Mouse (Mus musculus) naive thymus-derived CD4-positive, alpha-beta T cell, adult 2 months (primary cell): Measurements from ENCODE around the gene Appbp2.
A peak's percentile ranks its signal among the peaks of the same experiment; 100 is the strongest.

Source experiments
- DNase-seq: peaks from one replicate; pipeline ENCODE4 v3.0.0-alpha.2; 2011; ENCODE audit warnings: low read depth

Gene Appbp2

DNA sequence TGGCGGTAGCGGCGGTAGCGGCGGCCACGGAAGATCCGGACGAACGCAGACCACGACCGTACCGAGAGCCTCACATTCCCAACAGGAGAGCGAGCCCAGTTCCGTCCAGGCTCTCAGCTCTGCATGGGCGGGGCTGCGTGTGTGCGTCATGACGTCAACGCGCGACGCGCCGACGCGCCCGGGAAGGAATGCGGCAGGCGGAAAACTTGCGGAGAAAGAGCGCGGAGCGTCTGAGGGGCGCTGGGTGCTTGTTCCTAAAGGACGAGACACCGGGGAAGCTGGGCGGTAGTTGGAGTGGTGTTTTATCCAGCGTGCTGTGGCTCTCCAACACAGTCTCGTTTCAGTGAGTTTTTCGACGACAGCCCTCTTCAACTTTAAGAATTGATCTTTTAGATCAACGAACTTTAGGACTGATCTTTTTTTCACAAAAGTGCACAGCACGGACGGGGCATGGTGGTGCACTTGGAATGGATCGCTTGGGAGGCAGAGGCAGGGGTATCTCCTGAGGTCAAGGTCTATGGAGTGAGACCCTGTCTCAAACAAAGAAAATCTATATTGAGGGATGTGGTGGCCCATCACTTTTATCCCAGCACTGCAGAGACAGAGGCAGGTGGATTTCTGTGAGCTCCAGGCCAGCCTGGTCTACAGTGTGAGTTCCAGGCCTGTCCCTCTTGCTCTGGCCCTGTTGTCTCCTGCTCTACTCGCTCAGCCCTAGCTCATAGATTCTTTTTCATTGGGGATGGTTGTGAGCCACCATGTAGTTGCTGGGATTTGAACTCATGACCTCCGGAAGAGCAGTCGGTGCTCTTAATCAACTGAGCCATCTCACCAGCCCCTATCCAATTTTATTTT lies at the start of gene Appbp2:
Gene Appbp2, minus strand, starts transcription at position 141 of the 852 bp plus-strand sequence.
- DNase-seq, result peak; percentile 94

- DNase-seq, result no peak
Measured at GRCm38 (mm10) chr11:85281219-85281878, 46.4 kb upstream of the Appbp2 start.

DNA sequence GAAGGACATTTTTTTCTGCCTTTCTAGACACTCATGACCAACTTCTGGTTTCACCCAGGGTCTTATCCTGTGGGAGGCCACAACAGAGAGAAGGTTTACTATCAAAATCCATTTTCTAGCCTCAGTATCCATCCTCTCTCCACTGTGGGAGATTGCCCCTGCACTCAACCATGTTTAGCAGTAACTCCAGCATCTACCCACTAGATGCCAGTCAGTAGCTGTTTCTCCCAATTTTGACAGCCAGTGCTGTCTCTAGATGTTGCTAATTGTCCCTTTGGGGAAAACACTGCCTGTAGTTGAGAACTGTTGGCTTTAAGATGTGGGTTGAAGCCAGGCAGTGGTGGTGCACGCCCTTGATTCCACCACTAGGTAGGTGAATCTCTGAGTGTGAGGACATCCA lies 43.2 kb upstream of the Appbp2 start:
- DNase-seq, result no peak

GRCm38 (mm10) chr11:85277609-85278008 lies 42.7 kb upstream of the Appbp2 start:
- no peak for DNase-seq

DNA sequence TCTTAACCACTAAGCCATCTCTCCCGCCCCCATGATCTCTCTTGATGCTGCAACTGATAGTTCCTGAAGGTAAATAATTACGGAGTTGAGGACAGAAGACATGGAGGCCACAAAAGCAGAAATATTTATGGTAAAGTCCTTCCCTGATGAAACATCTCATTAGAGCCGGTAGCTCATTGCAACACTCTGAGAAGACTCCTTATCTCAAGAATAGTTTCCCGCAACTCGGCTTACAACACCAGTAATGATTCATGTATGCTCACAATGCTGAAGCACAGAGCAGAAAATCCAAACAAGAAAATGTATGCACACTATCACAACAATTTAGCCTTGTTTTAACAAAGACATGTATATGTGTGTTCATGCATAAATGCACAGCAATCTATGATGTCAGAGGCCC lies 40.2 kb upstream of the Appbp2 start:
- no peak for DNase-seq

DNA sequence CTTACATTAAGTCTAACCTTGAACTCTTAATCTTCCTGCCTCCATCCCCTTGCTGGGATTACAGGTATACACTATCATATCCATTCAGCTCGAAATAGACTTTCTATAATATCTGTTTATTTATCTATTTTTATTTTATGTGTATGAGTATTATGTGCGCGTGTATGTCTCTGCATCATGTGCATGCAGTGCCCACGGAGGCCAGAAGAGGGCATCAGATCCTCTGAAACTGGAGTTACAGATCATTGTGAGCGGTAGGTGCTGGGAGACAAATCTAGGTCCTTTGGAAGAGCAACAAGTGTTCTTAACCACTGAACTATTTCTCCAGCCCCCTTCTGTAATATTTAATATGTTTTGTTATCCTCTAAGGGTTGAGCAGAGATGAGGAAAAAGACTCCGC lies 38.4 kb upstream of the Appbp2 start:
- peak; percentile 26 for DNase-seq

DNA sequence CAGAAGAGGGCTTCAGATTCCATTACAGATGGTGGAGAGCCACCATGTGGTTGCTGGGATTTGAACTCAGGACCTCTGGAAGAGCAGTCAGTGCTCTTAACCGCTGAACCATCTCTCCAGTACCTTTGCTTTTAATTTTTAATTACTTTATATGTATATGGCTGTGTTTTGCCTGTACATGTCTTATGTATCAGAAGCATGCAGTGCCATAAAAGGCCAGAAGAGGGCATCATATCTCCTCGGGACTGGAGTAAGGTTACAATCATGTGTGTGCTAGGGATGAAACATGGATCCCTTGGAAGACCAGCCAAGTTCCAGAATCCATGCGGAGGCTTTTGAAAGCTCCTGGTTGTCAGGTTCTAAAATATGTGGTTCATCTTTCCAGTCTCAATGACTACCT lies 35.7 kb upstream of the Appbp2 start:
- DNase-seq, result peak; percentile 78

- DNase-seq, result no peak
Measured at GRCm38 (mm10) chr11:85267393-85267792, 32.5 kb upstream of the Appbp2 start.

- no peak for DNase-seq
Measured at GRCm38 (mm10) chr11:85264635-85265034, 29.7 kb upstream of the Appbp2 start.

- peak; percentile 84 for DNase-seq
Measured at GRCm38 (mm10) chr11:85261192-85261591, 26.3 kb upstream of the Appbp2 start.

DNA sequence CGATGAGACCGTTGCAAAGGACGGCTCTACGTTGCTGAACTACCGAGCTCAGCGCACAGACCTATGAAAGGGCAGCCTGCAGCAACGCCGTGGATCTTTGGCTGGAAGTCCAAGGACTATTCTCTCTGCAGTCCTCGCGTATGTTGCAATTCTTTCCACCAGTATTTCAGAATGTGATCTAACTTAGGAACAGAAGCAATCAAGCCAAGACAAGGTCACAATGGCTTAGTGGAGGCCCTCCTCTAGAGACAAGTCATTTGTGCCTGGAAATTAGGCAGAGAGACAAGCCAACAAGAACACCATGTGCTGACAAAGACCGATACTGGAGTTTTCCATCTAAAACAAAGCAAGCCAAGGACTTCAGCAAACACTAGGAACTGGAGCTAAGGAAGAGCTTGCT lies 24.0 kb upstream of the Appbp2 start:
- DNase-seq, result no peak

GRCm38 (mm10) chr11:85255471-85256027 lies 20.6 kb upstream of the Appbp2 start:
- no peak for DNase-seq

DNA sequence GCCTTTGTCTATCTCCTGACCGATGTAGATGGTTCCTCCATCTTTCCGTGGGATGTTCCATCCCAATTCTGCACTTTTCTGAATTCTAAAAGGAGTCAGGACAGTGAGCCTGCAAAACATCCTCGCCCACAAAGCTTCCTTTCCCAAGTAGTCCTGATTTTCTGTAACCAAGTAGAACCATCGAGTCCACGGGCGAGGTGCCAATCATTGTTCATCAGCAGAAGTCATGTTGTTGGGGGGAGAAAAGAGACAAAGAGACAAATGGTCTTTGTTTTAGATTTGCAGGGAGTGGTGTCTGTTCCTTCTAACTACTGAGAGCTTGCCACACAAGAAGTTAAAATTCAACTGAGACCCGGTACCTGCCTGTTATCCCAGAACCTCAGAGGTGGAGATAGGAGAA lies 18.7 kb upstream of the Appbp2 start:
- DNase-seq, result no peak

DNA sequence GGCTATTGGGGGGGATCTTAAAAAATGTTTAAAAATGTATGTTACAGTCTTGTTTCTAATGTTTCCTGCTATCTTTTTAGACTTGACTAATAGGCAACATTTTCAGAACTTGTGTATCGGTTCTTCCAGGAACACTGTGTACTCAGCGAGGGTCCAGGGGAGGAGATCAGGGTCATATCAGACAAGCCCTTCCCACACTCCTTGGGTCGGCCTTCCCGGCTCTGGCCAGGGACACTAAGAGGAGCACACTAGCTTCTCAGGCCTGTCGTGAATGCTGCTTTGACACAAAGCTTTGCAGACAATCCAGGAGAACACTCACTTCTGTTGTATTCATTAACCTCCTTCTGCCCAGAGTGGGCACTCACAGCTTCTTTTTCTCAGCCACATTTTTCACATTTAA lies 18.1 kb upstream of the Appbp2 start:
- DNase-seq, result no peak

DNA sequence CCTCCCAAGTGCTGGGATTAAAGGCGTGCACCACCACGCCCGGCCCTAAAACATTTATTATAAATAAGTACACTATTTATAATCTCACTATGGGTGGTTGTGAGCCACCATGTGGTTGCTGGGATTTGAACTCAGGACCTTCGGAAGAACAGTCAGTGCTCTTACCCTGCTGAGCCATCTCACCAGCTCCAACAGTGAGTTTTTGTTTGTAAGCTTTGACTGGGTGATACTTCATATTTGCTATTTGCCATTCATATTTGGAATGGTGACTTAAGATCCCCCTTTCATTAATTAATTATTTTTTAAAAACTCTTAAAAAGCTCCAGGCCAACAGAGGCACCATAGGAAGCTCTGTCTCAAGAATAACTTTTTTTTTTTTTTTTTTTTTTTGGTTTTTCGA lies 17.0 kb upstream of the Appbp2 start:
- no peak for DNase-seq

GRCm38 (mm10) chr11:85250467-85250866 lies 15.5 kb upstream of the Appbp2 start:
- DNase-seq, result no peak

GRCm38 (mm10) chr11:85249338-85249737 lies 14.4 kb upstream of the Appbp2 start:
- no peak for DNase-seq

DNA sequence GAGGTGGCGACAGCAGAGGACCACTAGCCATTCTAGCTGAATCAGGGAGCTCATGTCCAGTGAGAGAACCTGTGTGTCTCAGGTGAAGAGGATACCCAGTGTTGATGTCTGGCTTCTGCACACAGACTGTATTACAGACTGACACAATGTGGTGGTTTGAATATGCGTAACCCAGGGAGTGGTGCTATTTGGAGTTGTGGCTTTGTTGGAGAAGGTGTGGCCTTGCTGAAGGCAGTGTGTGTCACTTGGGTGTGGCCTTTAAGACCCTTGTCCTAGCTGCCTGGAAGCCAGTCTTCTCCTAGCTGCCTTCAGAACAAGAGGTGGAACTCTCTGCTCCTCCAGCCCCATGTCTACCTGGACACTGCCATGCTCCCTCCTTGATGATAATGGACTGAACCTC lies 13.2 kb upstream of the Appbp2 start:
- no peak for DNase-seq

- no peak for DNase-seq
Measured at GRCm38 (mm10) chr11:85241226-85241625, 6.3 kb upstream of the Appbp2 start.

- DNase-seq, result no peak
Measured at GRCm38 (mm10) chr11:85240211-85240610, 5.3 kb upstream of the Appbp2 start.

GRCm38 (mm10) chr11:85234363-85234989 lies 454 bp downstream of the Appbp2 start:
- DNase-seq, result peak; percentile 92

DNA sequence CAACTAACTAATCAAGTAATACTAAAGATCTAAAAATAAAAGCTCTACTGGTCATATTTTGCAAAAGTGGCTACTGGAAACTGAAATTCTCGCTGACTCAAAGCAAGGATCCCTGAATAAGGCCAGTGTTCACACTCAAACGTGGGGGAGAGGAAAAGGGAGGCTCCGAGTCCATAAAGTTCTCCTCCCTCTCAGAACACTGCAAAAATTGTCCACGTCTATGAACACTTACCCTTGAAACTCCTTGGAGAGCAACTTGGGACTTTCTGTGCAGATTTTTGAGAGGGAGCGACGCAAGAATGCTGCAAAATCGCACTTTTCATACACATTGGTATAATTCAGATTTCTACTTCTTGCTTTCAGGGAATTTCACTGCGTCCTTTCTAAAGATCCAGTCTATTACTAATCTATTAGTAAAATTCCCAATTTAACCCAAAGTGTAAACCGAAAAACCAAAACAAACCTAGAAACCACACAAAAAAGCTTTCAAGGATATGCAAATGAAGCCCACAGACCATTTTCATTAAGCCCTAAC lies 1.2 kb downstream of the Appbp2 start:
- DNase-seq, result no peak
